Mouse (Mus musculus) kidney, postnatal 0 days (tissue): ENCODE measurements around the gene Ptgs2. TPM values are rescaled to one million over a fixed set of nuclear protein-coding genes. Genes with fewer than 3 reads are reported as not detected.
A peak's percentile ranks its signal among the peaks of the same experiment; 100 is the strongest.

Experiments used
- ATAC-seq: fragments of 200-750 bp; cut with Nextera tagmentation; replicated peaks from 2 replicates; pipeline ENCODE4 v1.8.0; 2017; ENCODE audit warnings: low read depth, moderate number of reproducible peaks, moderate TSS enrichment, moderate library complexity; ENCODE audit not compliant: low FRiP score
- DNase-seq: peaks from one replicate; pipeline ENCODE4 v3.0.0-alpha.2; 2016; ENCODE audit warnings: low spot score
- H3K27ac ChIP-seq: fragments of 300-500 bp; sonication (generic); 2 replicates; pipeline ENCODE4 v1.5.1; 2014; ENCODE audit warnings: mild to moderate bottlenecking
- H3K27me3 ChIP-seq: fragments of 300-500 bp; sonication (generic); 2 replicates; pipeline ENCODE4 v1.6.1; 2014; ENCODE audit warnings: low read length, mixed read lengths; ENCODE audit not compliant: insufficient read depth
- H3K36me3 ChIP-seq: fragments of 300-500 bp; sonication (generic); 2 replicates; pipeline ENCODE4 v1.6.1; 2014; ENCODE audit warnings: low read length, mixed read lengths; ENCODE audit not compliant: insufficient read depth
- H3K4me1 ChIP-seq: fragments of 300-500 bp; sonication (generic); replicated peaks from 2 replicates; pipeline ENCODE4 v1.6.1; 2014; ENCODE audit warnings: antibody characterized with exemption, low read length, mixed read lengths; ENCODE audit not compliant: insufficient read depth
- H3K4me2 ChIP-seq: fragments of 300-500 bp; sonication (generic); 2 replicates; pipeline ENCODE4 v1.6.1; 2014; ENCODE audit warnings: mild to moderate bottlenecking, low read length, moderate library complexity, mixed read lengths
- H3K4me3 ChIP-seq: fragments of 300-500 bp; sonication (generic); replicated peaks from 2 replicates; pipeline ENCODE4 v1.5.1; 2014; ENCODE audit warnings: low read depth, low read length
- H3K9ac ChIP-seq: fragments of 300-500 bp; sonication (generic); 2 replicates; pipeline ENCODE4 v1.6.1; 2014; ENCODE audit warnings: low read depth, low read length
- H3K9me3 ChIP-seq: fragments of 300-500 bp; sonication (generic); replicated peaks from 2 replicates; pipeline ENCODE4 v1.6.1; 2016; ENCODE audit warnings: low read length, inconsistent platforms, mixed read lengths
- CTCF ChIP-seq: IDR thresholded peaks from 2 replicates; pipeline ENCODE4 v1.5.1; 2016; ENCODE audit warnings: antibody characterized with exemption, low read depth, mild to moderate bottlenecking, moderate library complexity
- WGBS: fragments of 180-500 bp; shearing (Covaris S2); extraction: QIAGEN DNeasy Blood & Tissue Kit; methylation state at CpG from one replicate; pipeline ENCODE4 v1.1.7; 2014; 5-methylcytosine and 5-hydroxymethylcytosine counted together
- polyA plus RNA-seq: library from polyadenylated mRNA; unstranded; fragments of >200 nt; fragmentation: Nextera tagmentation; extraction: Ambion mirVana; gene quantifications from 2 replicates; pipeline ENCODE4 v1.2.1, GENCODE M21; 2015

Gene Ptgs2
- polyA plus RNA-seq, 1 experiment from 2014 or later = 1.5 TPM

GRCm38 (mm10) chr1:150115352-150115751 is 15.5 kb downstream of the Ptgs2 start:
- no peaks in the 10 kb centered on the region for H3K9me3 ChIP-seq
- H3K4me3 ChIP-seq = no peak overlapping the region
- DNase-seq (no peak), ATAC-seq (no peak)
- H3K36me3 ChIP-seq = no peaks in the 10 kb centered on the region
- H3K4me1 ChIP-seq = no peaks in the 10 kb centered on the region
- 63% methylated on average over 7 of the region's 7 CpGs for WGBS
- no peak overlapping the region for H3K4me2 ChIP-seq
- H3K27ac ChIP-seq = no peak overlapping the region
- TF ChIP-seq CTCF = no peak
- no peaks in the 10 kb centered on the region for H3K27me3 ChIP-seq
- no peak overlapping the region for H3K9ac ChIP-seq

- TF ChIP-seq CTCF = no peak
- Histone ChIP-seq H3K4me3 (no peak overlapping the region), H3K9ac (no peak overlapping the region), H3K4me1 (no peaks in the 10 kb centered on the region), H3K27ac (no peak overlapping the region), H3K36me3 (no peaks in the 10 kb centered on the region), H3K4me2 (no peak overlapping the region), H3K27me3 (no peaks in the 10 kb centered on the region), H3K9me3 (no peaks in the 10 kb centered on the region)
- ATAC-seq (no peak), DNase-seq (no peak)
- WGBS = 85% methylated on average over 5 of the region's 5 CpGs
These were observed 18.5 kb downstream of the Ptgs2 start for GRCm38 (mm10) chr1:150118352-150118751.

GRCm38 (mm10) chr1:150125568-150125967 is 25.7 kb downstream of the Ptgs2 start:
- H3K4me2 ChIP-seq = no peak overlapping the region
- no peak overlapping the region for H3K27ac ChIP-seq
- no peaks in the 10 kb centered on the region for H3K27me3 ChIP-seq
- no peak for TF ChIP-seq CTCF
- H3K4me3 ChIP-seq = no peak overlapping the region
- ATAC-seq = no peak
- H3K36me3 ChIP-seq = no peaks in the 10 kb centered on the region
- H3K9me3 ChIP-seq = no peaks in the 10 kb centered on the region
- H3K9ac ChIP-seq = no peak overlapping the region
- no peak for DNase-seq
- WGBS = 87% methylated on average over 2 of the region's 2 CpGs
- H3K4me1 ChIP-seq = no peaks in the 10 kb centered on the region

GRCm38 (mm10) chr1:150130070-150130469 is 30.2 kb downstream of the Ptgs2 start:
- TF ChIP-seq CTCF = no peak
- Histone ChIP-seq H3K36me3 (no peaks in the 10 kb centered on the region), H3K4me2 (no peak overlapping the region), H3K27me3 (no peaks in the 10 kb centered on the region), H3K9ac (no peak overlapping the region), H3K9me3 (no peaks in the 10 kb centered on the region), H3K27ac (no peak overlapping the region), H3K4me1 (no peaks in the 10 kb centered on the region), H3K4me3 (no peak overlapping the region)
- 77% methylated on average over 6 of the region's 6 CpGs for WGBS
- no peak for DNase-seq
- ATAC-seq = no peak

- Histone ChIP-seq H3K9ac (no peak overlapping the region), H3K9me3 (no peaks in the 10 kb centered on the region), H3K4me2 (no peak overlapping the region), H3K4me1 (no peaks in the 10 kb centered on the region), H3K36me3 (no peaks in the 10 kb centered on the region), H3K27ac (no peak overlapping the region), H3K27me3 (no peaks in the 10 kb centered on the region), H3K4me3 (no peak overlapping the region)
- WGBS = 58% methylated on average over 5 of the region's 5 CpGs
- DNase-seq (peak; percentile 8), ATAC-seq (no peak)
- no peak for TF ChIP-seq CTCF
These were observed 30.9 kb downstream of the Ptgs2 start for GRCm38 (mm10) chr1:150130586-150131275.

- H3K9ac ChIP-seq = no peak overlapping the region
- ATAC-seq = no peak
- DNase-seq = no peak
- no peaks in the 10 kb centered on the region for H3K36me3 ChIP-seq
- no peaks in the 10 kb centered on the region for H3K9me3 ChIP-seq
- no peak overlapping the region for H3K4me3 ChIP-seq
- TF ChIP-seq CTCF = no peak
- no peak overlapping the region for H3K4me2 ChIP-seq
- no peak overlapping the region for H3K27ac ChIP-seq
- H3K4me1 ChIP-seq = no peaks in the 10 kb centered on the region
- no peaks in the 10 kb centered on the region for H3K27me3 ChIP-seq
These were observed 35.5 kb downstream of the Ptgs2 start for GRCm38 (mm10) chr1:150135350-150135749.

GRCm38 (mm10) chr1:150139730-150140129 is 39.9 kb downstream of the Ptgs2 start:
- no peak overlapping the region for H3K27ac ChIP-seq
- ATAC-seq (no peak), DNase-seq (no peak)
- no peak overlapping the region for H3K9ac ChIP-seq
- no peak for TF ChIP-seq CTCF
- no peak overlapping the region for H3K4me3 ChIP-seq
- no peak overlapping the region for H3K4me2 ChIP-seq
- no peaks in the 10 kb centered on the region for H3K36me3 ChIP-seq
- no peaks in the 10 kb centered on the region for H3K9me3 ChIP-seq
- 70% methylated on average over 9 of the region's 9 CpGs for WGBS
- H3K4me1 ChIP-seq = no peaks in the 10 kb centered on the region
- H3K27me3 ChIP-seq = no peaks in the 10 kb centered on the region
